Mouse (Mus musculus) stomach, postnatal 0 days (tissue): ENCODE measurements at regions not wholly inside any gene's neighbourhood (a gene's known extent, or its start where the extent isn't known, plus 50 kb on each side); places are given as distances from the start of the nearest gene placed in this dataset.

Source experiments
- CTCF ChIP-seq: IDR thresholded peaks from 2 replicates; pipeline ENCODE4 v1.5.1; 2016; ENCODE audit warnings: antibody characterized with exemption, low read depth, mild to moderate bottlenecking, moderate library complexity
- EP300 ChIP-seq: optimal IDR thresholded peaks from 2 replicates; pipeline ENCODE3; 2016; ENCODE audit warnings: antibody characterized with exemption

GRCm38 (mm10) chr6:6459006-6459917, 119.2 kb downstream of the Sem1 start:
- TF ChIP-seq EP300 (no peak), CTCF (no peak)
